16 mouse cellular contexts compared by ENCODE assay signal in genomic region chr19:56801656-56802351, GRCm38 (mm10). TPM values are rescaled to one million over a fixed set of nuclear protein-coding genes. Genes with fewer than 3 reads are reported as not detected.
DNase-seq lines count a peak whose midpoint lies in the region; ATAC-seq and TF ChIP-seq lines count a peak whose summit lies in the region.
"Had no signal": no experiment of that assay in that cellular context is flagged by ENCODE, and none has a peak within 500 bp of the region (broad histone marks: within the 10 kb centered on the region; RNA-seq: fewer than 3 reads in every experiment).

No protein-coding gene starts in this region.

- no peak for TF ChIP-seq POLR2A in bone marrow macrophage, adult 2 months (IDR thresholded peaks at IDR 0.05; ENCODE audit: borderline replicate concordance, low read depth, low read length)

- no peaks in the 10 kb centered on the region for H3K27me3 ChIP-seq in heart, embryonic 15.5 days
- no peaks in the 10 kb centered on the region for H3K27me3 ChIP-seq in G1E (ENCODE audit: insufficient read depth, low read length)
- H3K27me3 ChIP-seq in liver, embryonic 13.5 days = no peaks in the 10 kb centered on the region
- H3K27me3 ChIP-seq: embryonic facial prominence, embryonic 15.5 days; forebrain, embryonic 15.5 days had no signal

- peak; percentile 41 for ATAC-seq in heart, embryonic 15.5 days (replicated peaks; ENCODE audit: insufficient number of reproducible peaks, insufficient read depth, low FRiP score, low read depth)
- peak; percentile 61 for ATAC-seq in G1E (ENCODE audit: extremely low read depth, insufficient number of reproducible peaks, low FRiP score, poor library complexity, severe bottlenecking)
- peak; percentile 94 for ATAC-seq in liver, embryonic 13.5 days (ENCODE audit: low read depth)
- ATAC-seq: forebrain, embryonic 15.5 days had no signal

- no peak for DNase-seq in heart, postnatal 4 days
- peak; percentile 30 for DNase-seq in G1E (ENCODE audit: low spot score)
- DNase-seq in liver, embryonic 13.5 days = peak; percentile 64
- no peak for DNase-seq in kidney, postnatal 25 days
- DNase-seq in right cerebral cortex, postnatal 14 days = no peak
- DNase-seq: cerebellum, adult 18-20 months; kidney, postnatal 14 days; left cerebral cortex, postnatal 4 days; right cerebral cortex, postnatal 25 days had no signal

- H3K4me1 ChIP-seq in heart, embryonic 15.5 days (replicated peaks) = peaks cover 31% of the 10 kb centered on the region
- peaks cover 81% of the 10 kb centered on the region for H3K4me1 ChIP-seq in G1E (ENCODE audit: insufficient read depth, low read depth, low read length)
- peaks cover 41% of the 10 kb centered on the region for H3K4me1 ChIP-seq in bone marrow macrophage, adult 2 months (ENCODE audit: control insufficient read depth, insufficient read depth, low read length)
- H3K4me1 ChIP-seq in liver, embryonic 13.5 days (replicated peaks) = peaks cover 46% of the 10 kb centered on the region
- H3K4me1 ChIP-seq: embryonic facial prominence, embryonic 15.5 days; forebrain, embryonic 15.5 days; hindbrain, embryonic 10.5 days; midbrain, embryonic 10.5 days had no signal

- WGBS in heart, embryonic 15.5 days = 48% methylated on average over 10 of the region's 10 CpGs
- WGBS in liver, embryonic 13.5 days (ENCODE audit: insufficient replicate concordance) = 20% methylated on average over 10 of the region's 10 CpGs

- no peak overlapping the region for H3K9ac ChIP-seq in heart, embryonic 15.5 days
- H3K9ac ChIP-seq in liver, embryonic 13.5 days = no peak overlapping the region; the same call in 1 of the 2 replicates
- H3K9ac ChIP-seq: embryonic facial prominence, embryonic 15.5 days; forebrain, embryonic 15.5 days had no signal

- peak overlapping the region; percentile 70 for H3K27ac ChIP-seq in heart, embryonic 15.5 days
- peak overlapping the region; percentile 66 for H3K27ac ChIP-seq in bone marrow macrophage, adult 2 months (ENCODE audit: insufficient read depth, low read depth, low read length)
- H3K27ac ChIP-seq in liver, embryonic 13.5 days = peak overlapping the region; percentile 84
- H3K27ac ChIP-seq: embryonic facial prominence, embryonic 15.5 days; forebrain, embryonic 15.5 days; hindbrain, embryonic 10.5 days; midbrain, embryonic 10.5 days had no signal

- no peak overlapping the region for H3K4me3 ChIP-seq in heart, embryonic 15.5 days
- H3K4me3 ChIP-seq in G1E (ENCODE audit: low read depth, low read length) = peak overlapping the region; percentile 55; the same call in 1 of the 2 replicates
- H3K4me3 ChIP-seq in bone marrow macrophage, adult 2 months (ENCODE audit: insufficient read depth, low read length) = peak overlapping the region; percentile 0; the same call in 1 of the 2 replicates
- H3K4me3 ChIP-seq in liver, embryonic 13.5 days (replicated peaks) = no peak overlapping the region
- H3K4me3 ChIP-seq: embryonic facial prominence, embryonic 15.5 days; forebrain, embryonic 15.5 days; hindbrain, embryonic 10.5 days; midbrain, embryonic 10.5 days had no signal

- H3K36me3 ChIP-seq in heart, embryonic 15.5 days = peaks cover 70% of the 10 kb centered on the region
- peaks cover 71% of the 10 kb centered on the region for H3K36me3 ChIP-seq in G1E (replicated peaks)
- H3K36me3 ChIP-seq in liver, embryonic 13.5 days = peaks cover 54% of the 10 kb centered on the region

- no peak for TF ChIP-seq CTCF in G1E (IDR thresholded peaks at IDR 0.05; ENCODE audit: low read depth, low read length)
- TF ChIP-seq CTCF in bone marrow macrophage, adult 2 months (IDR thresholded peaks at IDR 0.05; ENCODE audit: low read depth, low read length) = no peak

- H3K9me3 ChIP-seq in heart, embryonic 15.5 days (replicated peaks) = no peaks in the 10 kb centered on the region
- no peaks in the 10 kb centered on the region for H3K9me3 ChIP-seq in G1E (replicated peaks)
- no peaks in the 10 kb centered on the region for H3K9me3 ChIP-seq in liver, embryonic 13.5 days (replicated peaks)
- H3K9me3 ChIP-seq: embryonic facial prominence, embryonic 15.5 days; forebrain, embryonic 15.5 days; hindbrain, embryonic 10.5 days; midbrain, embryonic 10.5 days had no signal

- H3K4me2 ChIP-seq in heart, embryonic 15.5 days = no peak overlapping the region
- peak overlapping the region; percentile 52 for H3K4me2 ChIP-seq in liver, embryonic 13.5 days
- H3K4me2 ChIP-seq: embryonic facial prominence, embryonic 15.5 days; forebrain, embryonic 15.5 days had no signal

RNA-seq across cellular contexts. Expression of gene Ccdc186, which starts 20.2 kb away (rescaled TPM):
- polyA plus RNA-seq in heart, embryonic 15.5 days (2015; fragmentation: Nextera tagmentation; extraction: Ambion mirVana) = 17.8 and 19.0 TPM in 2 replicates
- 10 to 100 TPM; 22.8 to 26.6 TPM for total RNA-seq in heart, postnatal 4 days (2021)
- total RNA-seq in G1E (2014; fragmentation: Nextera tagmentation) (86.8 and 118 TPM in 2 replicates), G1E (2017) (275 and 319 TPM in 2 replicates)
- 2.7 and 3.0 TPM in 2 replicates for polyA plus RNA-seq in G1E (2012)
- polyA plus RNA-seq in bone marrow macrophage, adult 2 months (2012; ENCODE audit: insufficient read depth, insufficient read length, missing spikeins) = 18.2 and 22.2 TPM in 2 replicates
- polyA plus RNA-seq in liver, embryonic 13.5 days (2015; fragmentation: Nextera tagmentation; extraction: Ambion mirVana) = 5.7 and 6.4 TPM in 2 replicates

RNA-seq across cellular contexts. Expression of gene Tdrd1, which starts 24.2 kb away (rescaled TPM):
- polyA plus RNA-seq in heart, embryonic 15.5 days (2015; fragmentation: Nextera tagmentation; extraction: Ambion mirVana) = 0.31 and 0.61 TPM in 2 replicates
- total RNA-seq in heart, postnatal 4 days (2021) = under 1 TPM; 0.11 to 0.17 TPM
- not detected in 2 replicates for total RNA-seq in G1E (2014; fragmentation: Nextera tagmentation)
- under 0.01 and 0.05 TPM in 2 replicates for total RNA-seq in G1E (2017)
- not detected in 2 replicates for polyA plus RNA-seq in G1E (2012)
- not detected in 2 replicates for polyA plus RNA-seq in bone marrow macrophage, adult 2 months (2012; ENCODE audit: insufficient read depth, insufficient read length, missing spikeins)
- 0.05 and 0.09 TPM in 2 replicates for polyA plus RNA-seq in liver, embryonic 13.5 days (2015; fragmentation: Nextera tagmentation; extraction: Ambion mirVana)
- total RNA-seq: gastrocnemius, adult 8-10 months had no signal

Comparison
In these comparisons a context has a peak if more than half of its experiments do, and no peak if none do; other contexts are left out.
1. ATAC-seq: peak in every context shown above with its lines; median percentile 94 in liver, embryonic 13.5 days; 61 in G1E; 41 in heart, embryonic 15.5 days.
2. H3K4me3 ChIP-seq: peak in G1E (single experiment) and bone marrow macrophage, adult 2 months (single experiment); none in heart, embryonic 15.5 days (single experiment) and liver, embryonic 13.5 days (single experiment).
3. DNase-seq: peak in G1E (single experiment) and liver, embryonic 13.5 days (single experiment); none in heart, postnatal 4 days (single experiment), kidney, postnatal 25 days (0 of 2) and right cerebral cortex, postnatal 14 days (single experiment).
4. Peak in every context shown above with its lines, with median percentiles within 50 percentile points of each other: H3K27ac ChIP-seq.